Comparison of ENCODE assay signal across 1 mouse cellular context in the genomic region with DNA sequence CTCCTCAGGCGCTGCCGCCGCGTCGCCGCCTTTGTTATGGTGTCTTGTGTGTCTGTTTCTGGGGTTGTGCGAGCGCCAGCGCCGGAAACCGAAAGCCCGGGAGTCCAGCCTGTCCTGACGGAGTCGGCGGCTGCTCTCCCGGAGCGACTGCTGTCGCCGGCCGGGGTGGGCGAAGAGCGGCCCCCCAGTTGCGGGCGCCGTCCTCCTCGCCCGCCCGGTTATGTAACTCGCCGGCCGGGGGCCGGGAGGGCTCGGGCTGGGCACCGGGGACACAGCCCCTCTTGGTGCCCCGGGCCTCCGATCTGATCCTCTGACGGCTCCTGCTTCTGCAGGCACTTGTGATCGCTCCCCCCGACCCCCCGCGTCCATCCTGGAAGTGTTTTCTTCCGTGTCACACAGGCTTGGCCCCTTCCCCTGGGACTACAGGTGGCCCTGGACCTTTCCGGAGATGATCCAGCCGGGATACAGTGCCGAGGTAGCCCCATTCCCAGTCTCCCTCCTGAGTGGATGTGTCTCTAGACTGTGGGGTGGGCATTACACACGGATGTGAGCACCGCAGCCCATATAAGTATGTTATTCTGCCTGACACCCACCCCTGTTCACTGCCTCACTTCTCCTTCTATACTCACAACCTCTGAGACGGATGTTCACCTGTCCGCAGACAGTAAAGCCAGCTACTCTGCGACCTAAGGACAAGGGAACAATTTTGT.
TF ChIP-seq lines count a peak whose summit lies in the region.

No protein-coding gene starts in this region.

TF ChIP-seq in ES-E14, 5 proteins besides CTCF, POLR2A, EP300 and RAD21 (continued from another document):
- TF ChIP-seq HCFC1 (IDR thresholded peaks at IDR 0.05; ENCODE audit: borderline replicate concordance, insufficient read depth, low read length): no peak
